Mouse (Mus musculus) thymus, postnatal 25 days (tissue): ENCODE measurements around the gene Kcp.

ENCODE experiments used
- DNase-seq: peaks from one replicate; pipeline ENCODE4 v3.0.0; 2022

The Kcp gene

DNA sequence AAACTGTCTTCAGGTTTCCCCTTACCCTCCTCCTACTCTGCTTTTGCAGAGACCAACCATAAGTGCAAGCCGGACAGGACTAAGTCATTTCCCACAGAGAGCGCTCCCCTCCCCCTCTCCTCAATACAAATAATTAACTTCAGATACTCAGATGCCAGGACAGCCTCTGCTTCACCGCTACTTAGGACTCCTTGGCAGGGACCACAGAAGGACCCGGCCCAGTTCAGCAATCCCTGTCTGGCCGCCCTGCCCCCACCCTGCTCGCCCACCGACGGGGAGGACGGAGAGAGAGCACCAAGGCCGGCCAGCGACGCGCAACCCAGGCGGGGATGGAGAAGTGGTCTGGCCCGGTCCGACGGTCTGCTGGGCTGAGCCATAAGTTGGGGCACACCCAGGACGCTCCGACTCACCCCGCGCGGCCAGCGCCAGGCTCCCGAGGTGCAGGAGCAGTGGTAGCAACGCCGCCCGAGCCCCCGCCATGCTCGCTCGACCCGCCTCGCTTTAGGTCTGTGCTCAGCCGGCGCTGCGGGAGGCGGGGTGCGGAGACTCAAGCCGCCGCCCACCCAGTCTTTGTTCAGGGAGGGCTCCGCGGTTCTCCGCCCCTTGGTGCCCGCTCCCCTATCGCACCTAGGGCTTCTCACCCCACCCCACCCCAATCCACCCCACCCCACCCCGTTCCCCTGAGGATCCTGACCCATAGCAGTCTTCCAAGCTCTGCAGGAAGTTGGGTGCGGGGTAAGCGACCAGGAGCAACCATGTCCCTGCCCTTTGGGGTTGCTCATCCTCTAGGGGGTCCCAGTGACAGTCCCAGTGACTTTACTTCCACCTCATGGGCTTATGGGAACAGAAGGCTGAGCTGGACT is at the start of gene Kcp:
Gene Kcp, minus strand, starts transcription at position 506 of the 863 bp plus-strand sequence.
- no peak for DNase-seq

DNA sequence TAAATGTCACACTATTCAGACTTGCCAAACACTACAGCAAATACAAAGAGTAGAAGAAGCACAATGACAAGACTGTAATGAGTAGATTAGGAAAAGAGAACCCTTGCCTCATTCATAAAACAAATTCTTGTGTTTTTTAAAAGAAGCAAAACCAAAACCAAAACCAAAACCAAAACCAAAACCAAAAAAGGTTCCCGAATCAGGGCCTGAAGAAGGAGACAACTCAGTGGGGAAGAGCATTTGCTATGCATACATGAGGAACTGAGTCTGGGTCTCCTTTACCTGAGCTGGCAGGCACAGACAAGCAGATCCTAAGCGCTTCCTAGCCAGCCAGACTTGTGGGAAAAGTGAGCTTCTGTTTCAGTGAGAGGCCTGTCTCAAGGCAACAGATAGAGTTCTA is 49.4 kb upstream of the Kcp start:
- DNase-seq = no peak

DNA sequence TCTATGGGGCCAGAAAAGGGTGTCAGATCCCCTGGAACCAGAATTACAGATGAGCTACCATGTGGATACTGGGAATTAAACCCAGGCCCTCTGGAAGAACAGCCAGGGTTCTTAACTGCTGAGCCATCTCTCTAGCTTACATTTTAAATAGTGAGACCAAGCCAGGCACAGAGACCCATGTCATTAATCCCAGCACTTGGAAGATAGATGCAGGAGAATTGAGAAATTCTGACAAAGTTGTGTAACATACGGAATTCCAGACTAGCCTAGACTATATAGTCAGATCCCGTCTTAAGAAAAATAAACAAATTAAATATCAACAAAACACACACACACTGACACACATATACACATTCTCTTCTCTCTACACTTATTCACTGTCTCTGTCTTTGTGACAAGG is 44.8 kb upstream of the Kcp start:
- DNase-seq = no peak

DNA sequence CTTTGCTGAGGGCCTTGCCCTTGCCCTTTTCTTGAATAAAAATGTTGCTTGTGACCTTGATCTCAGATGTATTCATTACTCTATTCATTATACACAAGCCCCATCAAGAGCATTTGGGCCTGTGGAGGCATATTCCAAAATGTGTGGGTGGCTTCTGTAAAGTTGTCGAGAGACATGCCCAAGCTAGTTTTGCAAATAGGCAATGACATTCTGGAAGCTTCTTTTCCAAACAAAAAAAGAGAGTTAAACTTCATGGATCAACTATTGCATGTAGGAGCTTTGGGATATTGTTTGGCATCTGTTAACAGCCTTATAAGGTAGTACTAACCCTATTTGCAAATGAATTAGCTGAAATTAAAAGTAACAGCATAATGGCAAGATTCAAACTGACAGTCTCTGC is 40.3 kb upstream of the Kcp start:
- DNase-seq = no peak

DNA sequence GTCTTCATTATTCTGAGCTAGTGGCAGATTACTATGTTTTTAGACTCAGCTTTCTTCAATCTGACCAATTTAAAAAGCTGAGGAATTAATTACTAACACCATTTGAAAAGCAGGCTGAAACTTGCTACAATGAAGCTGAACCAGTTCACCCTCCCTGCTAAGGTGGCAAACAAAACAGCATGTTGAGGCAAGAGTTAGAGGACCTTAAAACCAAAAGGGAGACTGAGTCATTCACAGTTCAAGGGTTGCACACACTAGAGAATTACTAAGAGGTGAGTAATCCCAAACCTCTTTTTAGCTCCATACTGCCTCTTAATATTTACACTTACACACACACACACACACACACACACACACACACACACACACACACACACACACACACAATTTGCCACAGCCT is 39.8 kb upstream of the Kcp start:
- DNase-seq = no peak

DNA sequence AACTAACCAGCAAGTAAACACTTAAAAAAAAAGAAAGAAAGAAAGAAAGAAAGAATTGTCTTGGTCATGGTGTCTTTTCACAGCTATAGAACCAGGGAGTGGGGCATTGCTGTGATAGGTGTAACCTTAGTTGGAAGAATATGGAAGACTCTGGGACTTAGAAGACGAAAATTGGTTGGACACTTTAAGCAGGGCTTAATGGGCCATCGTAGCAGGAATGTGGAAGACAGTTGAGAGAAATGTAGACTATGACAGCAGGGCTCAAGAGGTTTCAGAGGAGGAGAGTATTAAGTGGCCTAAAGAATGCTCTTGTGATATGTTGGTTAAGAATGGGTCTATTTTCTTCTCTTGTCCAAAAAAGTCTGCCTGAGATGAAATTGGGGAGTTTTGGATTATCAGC is 37.9 kb upstream of the Kcp start:
- DNase-seq = no peak

DNA sequence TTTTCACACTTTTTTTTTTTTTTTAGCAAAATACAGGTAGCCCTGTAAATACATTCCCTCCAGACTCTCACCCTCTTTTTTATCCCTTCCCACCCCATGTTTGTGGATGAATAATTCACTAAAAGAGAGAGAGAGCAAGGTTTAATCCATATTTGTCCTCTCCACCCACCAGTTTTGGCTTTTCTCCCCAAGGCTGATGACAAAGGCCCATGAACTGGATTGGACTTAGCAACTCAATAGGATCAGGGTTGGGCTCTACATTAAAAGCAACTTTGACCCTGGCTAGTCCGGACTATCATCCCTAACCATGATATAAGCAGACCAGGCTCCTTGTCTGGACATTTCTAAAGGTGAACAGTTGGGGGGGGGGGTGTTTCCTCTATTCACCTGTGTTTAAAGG is 33.2 kb upstream of the Kcp start:
- no peak for DNase-seq

DNA sequence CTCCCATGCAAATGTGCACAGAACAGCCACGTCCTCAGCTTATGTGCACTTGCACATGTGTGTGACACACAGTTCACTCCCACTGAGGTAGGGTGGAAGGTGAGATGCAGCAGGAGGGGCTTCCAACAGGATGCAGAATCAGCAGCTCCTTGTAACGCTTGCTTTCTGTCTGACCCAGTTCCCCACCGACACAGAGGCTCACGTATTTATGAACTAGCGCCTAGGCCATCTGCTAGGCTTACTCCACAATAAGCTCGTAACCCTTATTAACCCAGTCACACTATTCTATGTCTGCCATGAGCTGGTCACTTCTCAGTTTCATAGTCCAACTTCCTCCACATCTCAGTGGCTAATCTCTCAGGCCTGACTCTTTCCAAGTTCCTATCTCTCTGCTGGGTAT is 32.5 kb upstream of the Kcp start:
- DNase-seq = no peak

DNA sequence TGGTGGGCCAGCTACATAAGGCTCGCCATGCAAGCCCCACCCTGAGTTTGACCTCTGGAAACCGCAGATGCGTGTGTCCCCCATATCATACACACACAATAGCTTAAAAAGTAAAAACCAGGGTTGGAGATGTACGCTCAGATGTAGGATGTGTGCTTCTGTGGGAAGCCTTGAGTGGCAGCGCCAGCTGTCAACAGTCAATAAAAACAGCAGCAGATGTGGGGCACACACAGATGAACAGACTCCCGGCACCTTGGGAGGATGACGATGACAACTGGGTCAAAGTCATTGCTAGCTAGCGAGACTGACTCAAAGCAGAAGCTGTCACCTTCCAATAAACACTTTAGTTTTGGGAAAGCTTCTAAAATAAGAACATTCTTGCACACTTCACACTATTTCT is 31.8 kb upstream of the Kcp start:
- DNase-seq = no peak

DNA sequence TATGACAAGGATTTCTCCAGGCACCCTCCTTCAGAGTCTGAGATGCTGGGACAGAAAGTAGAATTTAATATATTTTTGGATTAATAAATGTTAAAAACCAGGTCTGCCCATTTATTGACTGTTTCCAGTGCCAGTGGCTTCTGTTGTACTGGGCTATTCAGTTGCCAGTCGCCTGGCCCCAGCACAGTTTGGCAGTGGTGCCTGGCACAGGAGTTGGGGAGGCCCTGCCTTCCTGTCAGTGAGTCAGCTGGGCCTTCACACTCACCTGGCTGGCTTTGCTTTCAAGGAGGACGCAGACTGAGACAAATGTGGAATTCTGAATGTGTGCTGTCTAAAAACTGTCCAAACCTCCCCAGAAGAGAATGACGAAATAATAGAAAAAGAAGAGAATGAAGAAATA is 29.5 kb upstream of the Kcp start:
- DNase-seq = no peak

DNA sequence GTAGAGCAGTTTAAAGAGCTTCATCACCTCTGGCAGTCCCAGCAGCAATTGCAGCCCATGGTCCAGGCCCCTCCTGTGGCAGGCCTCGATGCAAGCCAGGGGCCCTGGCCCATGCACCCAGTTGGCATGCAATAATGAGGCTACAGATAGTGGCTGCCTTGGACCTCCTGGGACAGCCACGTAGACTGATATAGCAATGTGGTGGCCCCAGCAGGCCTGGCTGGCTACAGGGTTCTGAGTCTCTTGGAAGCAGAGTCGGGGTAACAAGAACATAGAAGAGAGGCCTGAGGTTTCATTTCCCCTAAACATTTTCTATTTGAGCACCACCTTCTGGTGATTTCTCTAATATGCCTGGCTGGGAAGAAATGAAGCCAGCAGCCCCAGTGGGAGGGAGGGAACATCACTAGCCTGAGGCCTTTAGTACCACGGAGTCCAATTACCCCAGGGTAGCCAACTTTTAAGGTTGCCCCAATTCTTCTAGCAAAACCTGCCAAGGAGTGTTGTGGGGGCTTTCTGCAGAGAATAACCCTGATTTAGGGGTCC is 29.0 kb upstream of the Kcp start:
- DNase-seq = no peak

DNA sequence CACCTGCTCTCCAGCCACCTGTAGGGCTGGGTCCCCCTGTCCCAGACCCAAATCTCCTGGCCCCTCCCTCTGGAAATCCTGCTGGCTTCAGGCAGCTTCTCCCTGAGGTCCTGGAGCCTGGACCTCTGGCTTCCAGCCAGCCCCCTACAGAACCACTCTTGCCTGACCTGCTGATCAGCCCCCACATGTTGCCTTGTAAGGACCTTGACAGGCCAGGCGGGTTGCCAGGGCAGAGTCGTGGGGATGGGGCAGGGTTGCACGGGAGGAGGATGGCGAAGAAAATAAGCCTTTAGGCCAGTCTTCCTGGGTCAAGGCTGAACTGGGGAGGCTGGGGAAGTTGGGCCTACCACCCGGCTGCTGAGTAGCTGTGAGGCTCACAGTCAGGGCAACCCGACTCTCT is 27.6 kb upstream of the Kcp start:
- DNase-seq = no peak

DNA sequence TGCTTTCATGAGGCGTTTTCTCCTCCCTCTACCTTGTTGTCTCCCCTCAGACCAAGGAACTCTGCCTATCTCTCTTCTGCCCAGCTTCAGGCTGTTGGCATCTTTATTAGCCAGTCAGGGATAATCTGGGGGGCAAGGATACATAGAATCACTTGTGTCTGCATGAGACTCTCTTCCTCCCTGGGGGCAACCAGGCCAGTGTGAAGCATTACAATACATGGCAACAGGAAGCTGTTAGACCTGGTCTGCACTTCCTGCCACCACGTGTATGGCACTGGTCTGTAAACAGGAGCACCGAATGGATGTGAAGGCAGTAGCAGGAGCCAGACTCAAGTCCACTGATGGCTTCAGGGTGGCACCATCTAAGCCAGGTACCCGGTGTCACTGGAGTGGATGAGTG is 22.3 kb upstream of the Kcp start:
- no peak for DNase-seq

DNA sequence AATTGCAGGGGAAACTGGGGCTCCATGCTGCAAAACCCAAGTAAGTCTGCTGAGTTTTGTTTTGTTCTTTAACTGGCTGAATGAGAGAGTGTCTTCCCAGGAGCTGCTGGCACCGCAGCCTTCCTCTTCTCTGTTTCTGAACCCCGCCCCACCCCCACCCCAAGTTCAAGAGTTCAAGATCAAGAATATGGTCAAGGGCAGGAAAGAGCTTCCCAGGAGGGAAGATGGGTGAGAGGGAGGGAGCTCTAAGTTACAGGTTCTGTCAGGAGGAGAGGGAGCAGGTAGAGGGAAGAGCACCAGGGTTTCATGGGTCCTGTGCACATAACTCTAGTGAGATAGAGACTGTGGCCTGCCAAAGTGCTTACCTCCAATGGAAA is 21.7 kb upstream of the Kcp start:
- no peak for DNase-seq

DNA sequence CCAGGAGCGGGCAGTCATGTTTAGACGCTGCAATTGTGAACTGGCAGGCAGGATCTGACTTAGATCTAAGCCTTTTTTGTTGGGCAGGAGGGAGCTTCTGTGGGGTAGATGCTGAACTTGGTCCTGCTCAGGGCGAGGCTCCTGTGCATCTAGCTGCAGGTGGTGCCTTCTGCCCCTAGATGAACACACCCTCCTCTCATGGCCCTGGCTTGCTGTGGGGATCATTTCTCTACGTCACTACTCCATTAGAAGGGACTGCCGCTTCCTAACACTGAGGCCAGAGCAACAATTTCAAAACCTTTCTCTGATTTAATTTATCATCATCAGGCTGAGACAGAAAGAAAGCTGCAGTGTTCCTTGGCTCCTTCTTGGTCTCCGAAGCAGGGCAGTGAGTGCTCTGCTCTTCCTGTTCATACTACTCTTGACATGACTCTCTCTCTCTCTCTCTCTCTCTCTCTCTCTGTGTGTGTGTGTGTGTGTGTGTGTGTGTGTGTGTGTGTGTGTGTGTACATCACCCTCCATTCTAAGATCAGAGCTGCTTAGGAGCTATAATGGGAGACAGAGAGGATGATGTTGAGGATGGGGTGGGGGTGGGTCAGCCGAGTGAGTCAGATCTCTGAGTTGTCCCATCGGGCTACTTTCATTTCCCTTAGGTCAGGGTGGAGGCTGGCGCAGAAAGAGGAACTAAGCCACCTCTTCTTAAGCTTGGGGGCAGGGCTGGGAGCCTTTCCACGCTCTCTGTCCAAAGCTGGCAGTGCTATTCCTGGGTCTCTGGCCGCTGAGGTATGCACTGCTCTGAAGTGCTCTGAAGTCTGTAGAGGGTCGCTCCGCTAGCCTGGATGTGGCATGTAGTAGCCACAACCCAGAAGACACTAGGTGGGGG is 21.1 kb upstream of the Kcp start:
- no peak for DNase-seq

DNA sequence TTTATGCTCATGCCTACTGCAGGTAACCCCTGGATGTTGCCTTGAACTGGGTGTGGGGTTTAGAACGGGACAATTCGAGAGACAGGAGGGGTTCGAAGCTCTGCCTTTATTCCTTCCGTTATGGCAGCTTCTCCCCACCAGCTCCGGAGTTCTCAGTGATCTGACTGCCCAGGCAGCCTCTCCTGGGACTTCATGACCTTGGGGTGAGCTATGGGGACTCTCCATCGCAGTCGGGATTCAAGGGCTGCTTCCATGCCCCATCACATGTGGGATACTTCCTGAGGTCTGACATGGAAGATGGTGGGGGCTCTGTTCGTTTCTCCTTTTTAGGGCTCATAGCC is 20.4 kb upstream of the Kcp start:
- DNase-seq = no peak

DNA sequence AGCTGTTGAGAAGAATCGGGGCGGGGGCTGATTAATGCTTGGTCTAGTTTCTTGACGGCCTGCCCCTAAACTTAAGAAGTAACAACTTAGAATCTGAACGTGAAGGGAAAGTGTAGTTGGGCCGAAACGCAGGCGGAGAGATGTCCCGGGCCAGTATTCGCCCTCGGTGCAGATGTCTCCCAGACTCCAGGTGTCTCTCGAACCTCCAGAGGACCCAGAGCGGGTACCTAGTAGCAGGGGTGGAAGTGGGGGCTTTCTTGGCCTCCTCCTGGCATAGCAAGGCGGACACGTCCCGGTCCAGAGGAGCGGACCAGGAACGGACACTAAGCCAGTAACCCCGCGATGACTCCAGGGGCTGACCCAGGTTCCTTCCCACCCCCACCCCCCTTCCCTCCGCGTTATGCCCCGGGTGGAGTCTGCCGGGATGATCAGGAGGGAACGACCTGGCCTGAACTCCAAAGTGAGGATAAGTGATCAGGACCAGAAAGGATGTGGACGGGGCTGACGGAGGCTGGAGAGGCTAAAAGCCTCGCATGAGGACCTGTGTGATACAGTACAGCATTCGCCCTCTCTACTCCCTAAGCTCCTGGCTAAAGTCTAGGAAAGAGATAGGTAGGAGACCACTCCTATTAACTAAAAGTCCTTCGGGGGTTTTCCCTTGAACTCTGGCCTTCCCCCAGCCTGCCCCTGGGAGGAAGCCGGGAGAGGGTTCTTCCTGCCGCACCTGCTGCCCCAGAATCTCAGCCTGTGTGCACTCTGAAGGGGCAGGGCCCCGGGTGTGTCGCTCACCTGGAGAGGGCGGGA is 19.8 kb upstream of the Kcp start:
- no peak for DNase-seq

DNA sequence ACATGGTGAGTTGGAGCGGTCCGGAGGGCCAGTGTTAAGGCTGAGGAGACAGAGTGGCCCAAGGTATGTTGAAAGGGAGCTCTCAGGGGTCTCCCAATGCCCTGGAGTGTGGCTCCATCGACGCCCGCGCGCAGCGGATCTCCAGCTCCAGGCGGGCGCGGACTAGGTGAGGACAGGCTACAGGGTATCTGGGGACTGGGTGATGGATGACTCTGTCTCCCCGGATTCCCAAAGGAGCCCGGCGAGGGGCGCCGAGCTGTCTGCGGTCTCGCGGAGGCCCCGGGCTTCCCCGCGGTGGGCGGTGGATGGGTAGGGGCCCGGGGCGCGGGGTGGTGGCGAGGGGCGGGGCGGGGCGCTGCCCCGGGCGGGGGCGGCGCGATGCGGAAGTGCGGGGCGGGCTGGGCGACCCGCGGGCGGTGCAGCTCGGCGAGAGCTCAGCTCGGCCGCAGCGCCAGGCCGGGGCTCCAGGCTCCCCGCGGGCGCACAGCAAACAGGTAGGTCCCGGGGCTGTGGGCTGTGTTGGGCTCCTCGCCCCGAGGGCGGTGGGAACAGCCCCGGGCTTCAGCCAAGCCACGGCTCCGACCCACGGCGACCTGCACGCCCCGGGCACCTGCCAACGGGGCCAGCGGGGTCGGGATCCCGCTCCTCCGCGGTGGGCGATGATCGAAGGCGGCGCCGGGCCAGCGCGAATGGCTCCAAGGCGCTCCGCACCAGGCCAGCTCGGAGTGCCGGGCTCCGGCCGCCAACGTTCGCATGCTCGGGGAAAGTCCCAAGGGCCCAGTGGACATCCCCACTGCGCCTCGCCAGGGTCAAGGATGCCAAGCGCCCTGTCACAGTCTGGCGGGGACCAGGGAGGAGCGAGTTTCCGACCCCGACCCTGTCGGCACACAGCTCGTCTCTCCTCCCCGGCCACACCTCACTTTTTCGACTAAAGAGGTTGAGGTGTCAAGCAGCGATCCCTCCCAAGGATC is 18.8 kb upstream of the Kcp start, which contains the start of gene Irf5:
Gene Irf5, plus strand, starts transcription at position 345 of the 971 bp plus-strand sequence.
- DNase-seq = peak; percentile 49

DNA sequence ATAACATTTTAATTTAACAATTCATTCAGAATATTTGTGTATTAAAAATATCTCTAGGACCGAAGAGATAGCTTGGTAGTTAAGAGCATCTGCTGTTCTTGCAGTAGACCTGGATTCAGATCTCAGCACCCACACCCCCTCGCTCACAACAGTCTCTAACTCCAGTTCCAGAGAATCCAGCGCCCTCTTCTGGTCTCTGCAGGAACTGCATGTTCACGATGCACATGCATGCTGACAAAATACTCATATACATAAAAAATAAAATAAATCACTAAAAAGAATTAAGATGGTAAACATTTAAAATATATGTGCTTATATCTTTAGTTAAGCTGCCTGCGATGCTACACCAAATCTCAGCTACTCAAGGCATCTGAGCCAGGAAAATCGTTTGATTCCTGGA is 17.5 kb upstream of the Kcp start:
- no peak for DNase-seq

DNA sequence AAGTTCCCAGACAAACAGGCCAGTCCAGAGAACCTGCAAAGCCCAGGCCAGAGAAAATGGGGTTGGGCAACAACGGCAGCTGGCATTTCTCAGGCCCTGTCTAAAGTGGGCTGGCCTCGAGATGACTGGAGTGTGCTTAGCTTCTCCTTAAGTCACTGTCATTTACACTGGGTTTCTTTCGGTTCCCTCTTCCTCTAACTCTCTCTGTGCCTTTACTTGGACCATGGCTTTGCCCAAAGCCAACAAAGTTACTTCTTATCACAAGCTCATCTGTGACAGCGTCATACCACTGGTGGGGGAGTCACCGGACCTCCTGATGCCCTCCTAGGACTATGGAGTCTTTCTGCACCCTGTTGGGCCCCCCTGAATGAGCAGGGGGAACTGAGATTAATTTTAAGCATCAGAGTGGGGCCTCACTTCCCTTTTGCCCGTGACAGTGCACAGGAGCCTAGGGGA is 16.3 kb upstream of the Kcp start:
- DNase-seq = no peak

DNA sequence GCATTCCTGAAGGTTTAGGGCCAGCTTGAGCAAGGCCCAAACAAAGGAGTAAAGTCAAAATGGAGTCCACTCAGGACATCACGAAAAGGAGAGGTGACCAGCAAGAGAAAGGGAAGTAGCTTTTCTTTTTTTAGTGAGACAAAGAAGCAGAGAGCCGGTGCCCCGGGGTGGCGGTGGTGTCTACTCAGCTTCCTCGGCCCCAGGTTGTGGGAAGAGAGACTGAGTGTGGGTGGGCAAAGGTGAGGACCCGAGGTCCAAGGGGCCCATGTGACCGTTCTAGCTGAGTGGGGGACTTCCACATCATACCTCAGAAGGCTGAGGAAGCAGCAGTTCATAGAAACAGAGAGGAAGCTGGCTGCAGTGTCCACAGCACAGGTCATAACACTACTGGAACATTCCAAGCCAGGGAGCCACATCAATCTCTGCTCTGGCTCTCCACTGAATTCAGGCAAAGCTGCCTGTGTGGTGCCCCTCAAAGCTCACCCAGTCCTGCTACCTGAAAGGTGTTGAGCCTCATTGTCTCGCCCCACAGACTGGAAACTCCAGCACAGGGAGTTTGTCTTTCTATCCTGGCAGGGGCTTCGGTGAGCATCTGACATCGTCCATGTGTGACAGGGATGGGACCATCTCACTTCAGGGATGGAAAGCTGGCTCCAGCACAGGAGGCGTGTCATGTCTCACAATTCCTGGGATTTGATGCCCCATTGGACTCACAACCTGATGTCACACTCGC is 15.7 kb upstream of the Kcp start:
- no peak for DNase-seq
